Mouse (Mus musculus) adrenal gland, postnatal 4 days (tissue): Measurements from ENCODE around the gene Ninj2. TPM values are rescaled to one million over a fixed set of nuclear protein-coding genes. Genes with fewer than 3 reads are reported as not detected.

Experiments used
- DNase-seq, 2 experiments: peaks; one replicate each; pipeline ENCODE4 v3.0.0; 2021 to 2022; ENCODE audit warnings: low spot score in 2 of 2, mixed read lengths in 2 of 2
- total RNA-seq, 2 experiments: library from RNA; stranded (reverse); gene quantifications; 2 replicates each; pipeline ENCODE4 v1.2.3; 2021

Gene Ninj2
- total RNA-seq, 2 experiments from 2014 or later: not detected

GRCm38 (mm10) chr6:120174602-120175115 is 81.5 kb downstream of the Ninj2 start:
- no peak for DNase-seq

- no peak for DNase-seq
Measured at GRCm38 (mm10) chr6:120175650-120176049, 82.5 kb downstream of the Ninj2 start.

DNA sequence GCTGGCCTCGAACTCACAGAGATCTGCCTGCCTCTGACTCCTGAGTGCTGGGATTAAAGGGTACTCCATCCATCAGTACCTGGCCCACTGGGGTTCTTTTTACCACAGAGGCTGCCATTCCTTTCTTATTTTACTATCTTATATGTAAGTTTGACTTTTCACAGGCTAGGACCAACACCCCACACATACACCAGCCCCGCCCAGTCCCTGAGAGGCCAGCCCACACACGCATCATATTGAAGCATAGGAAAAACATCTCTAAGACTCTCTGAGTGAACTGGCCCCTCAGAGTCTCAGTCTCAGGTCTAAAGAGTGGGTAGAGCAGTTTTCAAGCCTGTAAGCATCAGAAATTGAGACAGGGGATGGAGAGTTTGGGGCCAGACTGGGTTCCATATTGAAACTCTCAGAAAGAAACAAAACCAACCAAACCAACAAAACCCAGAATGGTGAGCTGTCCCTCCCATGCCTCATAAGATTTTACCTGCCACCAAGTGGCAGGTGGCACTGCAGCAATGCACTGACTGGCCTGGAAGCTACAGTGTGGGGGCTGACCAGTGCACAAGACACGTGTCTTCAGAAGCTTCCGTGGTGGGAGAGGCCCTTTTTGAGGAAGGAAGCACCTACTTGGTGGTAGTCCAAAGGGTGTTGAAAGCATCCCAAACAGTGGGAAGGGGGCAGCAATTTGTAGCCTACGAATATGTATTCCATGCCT is 86.0 kb downstream of the Ninj2 start:
- no peak for DNase-seq

GRCm38 (mm10) chr6:120179756-120180206 is 86.6 kb downstream of the Ninj2 start:
- DNase-seq: no peak

DNA sequence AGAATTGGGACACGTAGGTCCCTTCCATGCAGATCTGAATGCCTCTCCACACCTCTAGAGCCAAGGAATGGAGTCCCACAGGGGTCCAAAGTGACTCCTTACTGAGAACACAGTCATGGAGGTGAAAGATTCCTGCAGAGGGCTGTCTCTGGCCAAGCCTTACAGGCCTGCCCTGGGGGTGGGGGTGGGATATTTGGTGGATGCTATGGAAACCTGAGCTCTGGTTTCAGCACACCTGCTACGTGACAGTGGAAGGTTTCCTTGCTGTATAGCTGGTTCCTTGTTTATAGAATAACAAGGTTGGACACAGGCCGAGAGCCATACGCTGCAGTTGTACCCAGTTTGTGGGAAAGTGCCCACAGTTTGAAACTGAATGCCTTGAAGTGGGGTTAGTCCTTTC is 87.3 kb downstream of the Ninj2 start:
- no peak for DNase-seq

GRCm38 (mm10) chr6:120182160-120182559 is 89.0 kb downstream of the Ninj2 start:
- no peak for DNase-seq

DNA sequence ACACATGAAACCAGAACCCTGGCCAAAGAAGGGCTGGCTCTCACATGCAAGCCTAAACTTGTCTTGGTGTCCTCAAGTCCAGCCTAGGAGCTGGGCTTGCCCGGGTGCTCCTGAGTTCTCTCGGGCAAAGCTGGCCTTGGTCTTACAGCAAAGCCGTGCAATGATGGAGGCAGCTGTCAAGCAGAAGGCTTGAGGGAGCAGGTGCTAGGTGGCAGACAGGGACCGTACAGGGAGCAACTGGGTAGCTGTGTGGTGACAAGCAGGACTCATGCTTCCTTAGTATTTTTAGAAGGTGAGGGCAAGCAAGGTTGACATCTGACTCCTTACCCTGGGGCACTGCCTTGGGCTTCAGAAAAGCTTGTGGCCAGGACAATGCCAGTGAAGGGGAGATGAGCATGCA is 90.6 kb downstream of the Ninj2 start:
- no peak for DNase-seq

DNA sequence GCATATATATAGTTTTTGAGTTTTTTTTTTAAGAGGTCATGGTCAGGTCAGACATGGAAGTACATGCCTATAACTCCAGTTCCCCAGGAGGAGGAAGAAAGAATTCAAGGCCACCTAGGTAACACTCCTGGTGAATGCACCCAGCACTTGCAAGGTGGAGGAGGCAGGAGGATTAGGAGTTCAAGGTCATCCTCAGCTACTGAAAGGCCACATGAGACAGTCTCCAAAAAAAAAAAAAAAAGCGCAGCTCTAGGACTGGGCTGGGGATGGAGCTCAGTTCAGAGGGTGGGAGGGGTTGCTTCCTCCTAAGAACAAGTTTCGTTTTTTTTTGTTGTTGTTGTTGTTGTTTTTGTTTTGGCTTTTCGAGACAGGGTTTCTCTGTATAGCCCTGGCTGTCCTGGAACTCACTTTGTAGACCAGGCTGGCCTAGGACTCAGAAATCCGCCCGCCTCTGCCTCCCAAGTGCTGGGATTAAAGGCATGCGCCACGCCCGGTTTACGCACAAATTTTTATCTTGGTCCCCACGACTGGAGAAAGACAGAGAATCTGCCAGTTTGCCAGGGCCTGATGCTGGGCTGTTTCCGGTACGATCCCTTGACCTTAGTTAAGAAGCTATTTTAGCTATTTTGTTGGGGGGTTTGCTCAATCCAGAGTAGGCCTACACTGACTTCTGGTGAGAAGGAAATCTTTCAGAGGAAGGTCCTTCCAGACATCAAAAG is 92.0 kb downstream of the Ninj2 start:
- no peak for DNase-seq

- no peak for DNase-seq
Measured at GRCm38 (mm10) chr6:120185756-120186155, 92.6 kb downstream of the Ninj2 start.

DNA sequence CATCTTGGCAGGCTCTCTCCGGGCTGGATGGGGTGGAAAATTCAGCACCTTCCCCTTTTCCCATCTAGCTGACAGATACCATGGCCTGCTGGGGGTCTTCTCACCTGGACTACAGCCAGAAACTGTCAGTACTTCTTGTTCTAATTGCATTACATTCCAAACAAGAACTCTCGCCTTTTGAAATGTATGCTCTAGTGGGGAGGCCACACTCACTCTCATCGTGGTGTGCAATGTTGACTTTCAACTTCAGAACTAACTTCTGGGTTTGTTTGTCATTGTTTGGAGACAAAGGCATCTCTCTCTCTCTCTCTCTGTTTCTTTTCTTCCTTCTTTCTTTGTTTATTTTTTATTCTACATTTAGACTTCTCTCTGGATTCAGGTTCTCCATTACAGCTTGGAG is 93.4 kb downstream of the Ninj2 start:
- DNase-seq: no peak

DNA sequence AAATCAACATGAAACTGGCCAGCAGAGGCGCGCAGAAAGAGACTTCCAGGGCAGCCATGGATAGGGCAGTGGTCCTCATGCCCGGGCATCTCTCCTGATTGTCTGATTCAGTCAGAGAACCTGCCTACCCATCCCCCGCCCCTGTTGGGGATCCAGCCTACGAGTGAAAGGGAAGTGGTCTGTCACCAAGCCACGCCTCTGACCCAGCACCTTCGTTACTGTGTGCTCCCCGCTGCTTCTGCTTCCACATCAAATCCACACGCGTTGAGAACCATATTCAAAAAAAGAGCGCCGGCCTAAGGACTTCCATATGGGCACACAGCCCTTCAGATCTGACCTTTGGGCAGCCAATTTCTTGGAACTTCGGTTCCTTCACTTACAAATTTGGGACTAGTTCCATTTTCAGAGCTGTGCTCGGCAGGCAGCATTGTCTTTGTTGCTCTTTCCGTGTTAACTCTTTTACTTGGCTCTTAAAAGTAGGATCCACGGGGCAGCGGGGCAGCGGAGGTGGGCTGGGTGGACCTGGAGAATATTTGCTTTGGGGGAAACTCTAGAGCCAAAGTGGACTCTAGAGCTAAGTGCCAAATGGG is 94.5 kb downstream of the Ninj2 start:
- no peak for DNase-seq

GRCm38 (mm10) chr6:120188376-120189235 is 95.5 kb downstream of the Ninj2 start:
- DNase-seq: peak in 1 of 2 experiments; percentile 28

DNA sequence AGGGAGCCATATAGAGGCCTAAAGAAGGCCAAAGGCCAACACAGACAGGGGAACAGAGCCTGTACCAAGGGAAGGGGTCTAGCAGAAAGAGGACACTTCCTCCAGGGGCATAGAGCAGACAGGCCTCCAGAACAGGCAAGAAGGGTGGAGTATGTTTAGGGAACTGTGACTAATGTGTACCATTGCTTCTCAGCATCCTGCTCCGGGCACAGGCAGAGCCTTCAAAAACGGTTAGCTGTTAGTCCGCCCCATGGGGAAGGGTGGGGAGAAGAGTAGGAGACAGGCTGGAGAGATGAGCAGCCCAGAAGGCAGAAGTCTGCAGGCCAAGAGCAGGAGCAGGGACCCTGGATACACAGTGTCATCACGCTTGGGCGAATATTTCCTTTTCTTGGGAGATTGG is 96.1 kb downstream of the Ninj2 start:
- DNase-seq: no peak

GRCm38 (mm10) chr6:120190365-120190764 is 97.2 kb downstream of the Ninj2 start:
- DNase-seq: no peak

DNA sequence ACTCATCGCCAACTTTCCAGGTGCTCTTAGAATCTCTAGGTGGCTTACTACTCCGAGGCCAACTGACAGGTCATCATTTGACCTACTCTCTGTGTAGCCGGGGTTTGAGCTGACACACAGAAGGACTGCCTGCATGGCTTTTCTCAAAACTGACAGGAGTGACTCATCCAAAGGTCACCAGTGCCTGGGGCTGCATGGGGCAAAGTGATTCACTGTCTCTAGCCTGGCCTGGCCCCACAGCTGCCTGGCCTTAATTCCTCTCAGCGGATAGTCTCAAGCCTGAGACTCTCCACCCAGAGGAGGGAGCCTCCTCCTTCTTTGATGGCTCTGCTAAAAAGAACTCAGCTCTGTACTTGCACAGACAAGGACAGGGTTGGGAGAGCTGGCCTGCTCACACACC is 97.8 kb downstream of the Ninj2 start:
- DNase-seq: peak in 1 of 2 experiments; percentile 28

DNA sequence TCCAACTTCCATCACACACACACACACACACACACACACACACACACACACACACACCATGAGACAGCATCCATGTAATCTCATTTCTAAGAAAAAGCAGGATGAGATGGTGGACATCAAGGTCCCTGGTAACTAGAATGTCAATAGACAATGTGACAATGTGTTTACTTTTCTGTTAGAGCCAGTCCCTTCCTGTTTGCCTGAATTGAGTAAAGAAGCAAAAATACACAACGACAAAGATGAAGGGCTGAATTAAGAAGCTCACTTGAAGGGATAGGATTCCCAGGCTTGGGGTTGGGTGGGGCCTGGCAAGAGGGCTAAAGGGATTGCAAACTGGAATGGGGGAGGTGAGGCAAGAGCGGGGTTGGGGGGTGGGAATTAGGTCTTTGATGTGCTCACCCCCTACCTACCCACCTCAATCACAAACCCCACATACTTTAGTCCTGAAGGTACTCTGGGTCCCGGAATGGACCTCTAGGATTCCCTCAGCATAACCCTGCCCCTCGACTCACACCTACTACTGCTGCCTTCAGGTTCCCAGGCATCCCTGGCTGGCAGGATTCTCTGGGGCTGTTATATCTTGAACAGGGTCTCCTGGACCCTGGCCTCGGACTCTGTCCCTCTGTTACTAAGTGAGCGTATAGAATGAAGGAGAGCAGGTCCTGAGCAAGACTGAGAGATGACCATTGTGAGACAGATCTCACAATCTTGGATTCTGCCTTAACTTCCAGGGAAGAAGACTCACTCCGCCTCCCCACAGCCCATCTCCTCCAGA is 98.4 kb downstream of the Ninj2 start:
- no peak for DNase-seq

- DNase-seq: peak in 1 of 2 experiments; percentile 55
Measured at GRCm38 (mm10) chr6:120192211-120192870, 99.2 kb downstream of the Ninj2 start.

DNA sequence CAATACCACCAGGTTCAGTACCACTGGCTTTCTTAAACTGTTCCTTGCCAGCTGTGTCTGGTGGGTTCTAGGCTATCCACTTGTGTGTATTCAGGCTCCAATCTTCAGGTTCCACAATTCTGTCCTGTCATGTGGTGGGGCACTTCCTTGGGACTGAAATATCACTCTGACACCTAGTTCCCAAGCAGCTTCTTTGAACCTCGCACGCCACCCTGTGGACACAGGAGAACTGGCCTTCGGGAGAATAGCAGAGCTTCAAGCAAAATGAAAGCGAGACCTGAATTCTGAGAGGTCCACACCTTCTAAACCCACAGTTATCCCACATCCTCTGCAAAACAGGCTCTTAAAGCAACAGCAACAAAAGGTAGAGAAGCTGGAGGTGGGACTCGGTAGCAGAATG is 100.0 kb downstream of the Ninj2 start:
- peak in 1 of 2 experiments; percentile 73 for DNase-seq

- DNase-seq: no peak
Measured at GRCm38 (mm10) chr6:120193793-120194192, 100.6 kb downstream of the Ninj2 start.

GRCm38 (mm10) chr6:120194305-120194704 is 101.2 kb downstream of the Ninj2 start:
- no peak for DNase-seq
